Mouse (Mus musculus): Measurements from ENCODE around the gene Tmem164. TPM values are rescaled to one million over a fixed set of nuclear protein-coding genes. Genes with fewer than 3 reads are reported as not detected.

Tmem164 gene
- polyA plus RNA-seq, 1 experiment = 42.1 TPM

DNA sequence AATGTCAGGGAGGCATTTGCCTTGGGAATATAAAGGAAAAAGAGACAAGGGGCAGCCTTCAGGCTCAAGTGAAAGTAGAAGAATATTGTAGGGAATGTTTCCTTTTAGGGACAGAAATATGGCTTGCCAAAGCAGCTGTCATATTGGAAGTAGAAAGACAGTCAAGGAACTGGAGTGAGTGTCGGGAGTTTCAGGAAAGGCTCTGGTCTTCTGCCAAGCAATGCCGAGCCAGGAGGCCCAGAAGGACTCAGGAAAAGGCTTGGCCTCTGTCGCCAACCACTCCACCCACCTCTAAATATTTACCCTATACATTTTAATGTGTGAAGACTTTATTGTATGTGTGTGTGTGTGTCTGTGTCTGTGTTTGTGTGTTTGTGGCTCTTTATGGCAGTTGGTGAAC, 21.4 kb downstream of the Tmem164 start:
- Histone ChIP-seq H3K4me1 (ENCODE audit: control insufficient read depth, insufficient read depth, low read length) (no peaks in the 10 kb centered on the region; the same call in 1 of the 2 replicates), H3K4me3 (replicated peaks; ENCODE audit: extremely low read depth, low read depth, low read length) (no peak overlapping the region)
- TF ChIP-seq POLR2A (IDR thresholded peaks at IDR 0.05; ENCODE audit: borderline replicate concordance, extremely low read depth, low read depth, low read length) (no peak), CTCF (IDR thresholded peaks at IDR 0.05; ENCODE audit: insufficient read depth, low read length) (no peak)
- no peak for DNase-seq
- WGBS = 34% methylated on average over 3 of the region's 3 CpGs

- TF ChIP-seq CTCF (IDR thresholded peaks at IDR 0.05; ENCODE audit: insufficient read depth, low read length) = no peak
- TF ChIP-seq POLR2A (IDR thresholded peaks at IDR 0.05; ENCODE audit: borderline replicate concordance, extremely low read depth, low read depth, low read length) = no peak
- no peak overlapping the region for H3K4me3 ChIP-seq (replicated peaks; ENCODE audit: extremely low read depth, low read depth, low read length)
- H3K4me1 ChIP-seq (ENCODE audit: control insufficient read depth, insufficient read depth, low read length) = no peaks in the 10 kb centered on the region; the same call in 1 of the 2 replicates
- no peak for DNase-seq
- 74% methylated on average over 3 of the region's 3 CpGs for WGBS
These were observed 22.7 kb downstream of the Tmem164 start for GRCm38 (mm10) chrX:142703953-142704352.

DNA sequence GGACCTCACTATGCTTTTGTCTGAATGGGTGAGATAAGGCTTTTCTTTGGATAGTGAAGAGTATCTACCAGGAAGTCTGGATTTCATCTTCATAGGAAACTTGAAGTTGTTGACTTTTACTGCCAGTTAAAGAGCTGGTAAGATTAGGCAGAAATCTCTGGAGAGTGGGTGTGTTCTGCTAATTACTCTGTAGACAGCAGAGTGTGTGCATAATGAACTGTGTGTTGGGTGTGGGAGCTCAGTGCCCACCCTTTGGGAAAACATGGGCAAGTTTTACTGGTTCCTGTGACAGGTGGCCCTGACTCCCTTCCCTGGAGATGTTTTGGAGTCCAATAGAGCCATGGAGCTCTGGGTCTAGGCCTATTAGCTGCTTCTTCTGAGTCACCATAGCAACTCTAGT, 27.1 kb downstream of the Tmem164 start:
- H3K4me3 ChIP-seq (replicated peaks; ENCODE audit: extremely low read depth, low read depth, low read length) = no peak overlapping the region
- no peak for DNase-seq
- no peaks in the 10 kb centered on the region for H3K4me1 ChIP-seq (ENCODE audit: control insufficient read depth, insufficient read depth, low read length)
- TF ChIP-seq POLR2A (IDR thresholded peaks at IDR 0.05; ENCODE audit: borderline replicate concordance, extremely low read depth, low read depth, low read length) (no peak), CTCF (IDR thresholded peaks at IDR 0.05; ENCODE audit: insufficient read depth, low read length) (no peak)

- WGBS = 71% methylated on average over 3 of the region's 3 CpGs
- DNase-seq = no peak
- no peak overlapping the region for H3K4me3 ChIP-seq (replicated peaks; ENCODE audit: extremely low read depth, low read depth, low read length)
- TF ChIP-seq CTCF (IDR thresholded peaks at IDR 0.05; ENCODE audit: insufficient read depth, low read length) (no peak), POLR2A (IDR thresholded peaks at IDR 0.05; ENCODE audit: borderline replicate concordance, extremely low read depth, low read depth, low read length) (no peak)
- H3K4me1 ChIP-seq (ENCODE audit: control insufficient read depth, insufficient read depth, low read length) = peaks cover 5% of the 10 kb centered on the region
These were observed 34.8 kb downstream of the Tmem164 start for GRCm38 (mm10) chrX:142716014-142716413.

GRCm38 (mm10) chrX:142717958-142718478, 36.8 kb downstream of the Tmem164 start:
- no peak overlapping the region for H3K4me3 ChIP-seq (replicated peaks; ENCODE audit: extremely low read depth, low read depth, low read length)
- no peak for TF ChIP-seq CTCF (IDR thresholded peaks at IDR 0.05; ENCODE audit: insufficient read depth, low read length)
- no peak for TF ChIP-seq POLR2A (IDR thresholded peaks at IDR 0.05; ENCODE audit: borderline replicate concordance, extremely low read depth, low read depth, low read length)
- DNase-seq = no peak
- WGBS = 66% methylated on average over 9 of the region's 9 CpGs
- H3K4me1 ChIP-seq (ENCODE audit: control insufficient read depth, insufficient read depth, low read length) = peaks cover 8% of the 10 kb centered on the region

- Histone ChIP-seq H3K4me3 (replicated peaks; ENCODE audit: extremely low read depth, low read depth, low read length) (no peak overlapping the region), H3K4me1 (ENCODE audit: control insufficient read depth, insufficient read depth, low read length) (peaks cover 8% of the 10 kb centered on the region)
- no peak for DNase-seq
- 75% methylated on average over 4 of the region's 4 CpGs for WGBS
- no peak for TF ChIP-seq CTCF (IDR thresholded peaks at IDR 0.05; ENCODE audit: insufficient read depth, low read length)
- no peak for TF ChIP-seq POLR2A (IDR thresholded peaks at IDR 0.05; ENCODE audit: borderline replicate concordance, extremely low read depth, low read depth, low read length)
These were observed 37.6 kb downstream of the Tmem164 start for GRCm38 (mm10) chrX:142718759-142719158.

DNA sequence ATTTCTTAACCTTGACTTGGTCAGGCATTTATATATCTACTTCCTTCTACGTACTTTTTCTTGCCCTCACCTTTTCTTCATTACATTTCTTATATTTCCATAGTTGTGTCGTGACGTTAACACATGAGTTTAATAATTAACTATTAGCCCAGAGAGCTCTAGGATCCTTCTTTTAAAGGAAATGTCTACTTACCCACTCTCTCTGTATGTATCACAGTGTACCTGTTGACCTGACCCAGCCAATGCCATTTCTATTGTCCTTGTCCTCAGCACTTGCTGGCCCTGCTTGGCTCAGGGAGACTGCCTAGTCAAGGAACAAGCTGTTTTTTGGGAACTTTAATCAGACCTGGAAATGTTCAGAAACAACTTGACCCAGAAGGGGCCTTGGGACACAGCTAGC, 40.7 kb downstream of the Tmem164 start:
- 83% methylated on average over 3 of the region's 3 CpGs for WGBS
- Histone ChIP-seq H3K4me3 (replicated peaks; ENCODE audit: extremely low read depth, low read depth, low read length) (no peak overlapping the region), H3K4me1 (ENCODE audit: control insufficient read depth, insufficient read depth, low read length) (peaks cover 8% of the 10 kb centered on the region)
- DNase-seq = no peak
- TF ChIP-seq POLR2A (IDR thresholded peaks at IDR 0.05; ENCODE audit: borderline replicate concordance, extremely low read depth, low read depth, low read length) = no peak
- no peak for TF ChIP-seq CTCF (IDR thresholded peaks at IDR 0.05; ENCODE audit: insufficient read depth, low read length)

- DNase-seq = no peak
- H3K4me3 ChIP-seq (replicated peaks; ENCODE audit: extremely low read depth, low read depth, low read length) = no peak overlapping the region
- 66% methylated on average over 2 of the region's 2 CpGs for WGBS
- no peak for TF ChIP-seq CTCF (IDR thresholded peaks at IDR 0.05; ENCODE audit: insufficient read depth, low read length)
- no peak for TF ChIP-seq POLR2A (IDR thresholded peaks at IDR 0.05; ENCODE audit: borderline replicate concordance, extremely low read depth, low read depth, low read length)
- H3K4me1 ChIP-seq (ENCODE audit: control insufficient read depth, insufficient read depth, low read length) = peaks cover 5% of the 10 kb centered on the region
These were observed 43.0 kb downstream of the Tmem164 start for GRCm38 (mm10) chrX:142724203-142724602.

DNA sequence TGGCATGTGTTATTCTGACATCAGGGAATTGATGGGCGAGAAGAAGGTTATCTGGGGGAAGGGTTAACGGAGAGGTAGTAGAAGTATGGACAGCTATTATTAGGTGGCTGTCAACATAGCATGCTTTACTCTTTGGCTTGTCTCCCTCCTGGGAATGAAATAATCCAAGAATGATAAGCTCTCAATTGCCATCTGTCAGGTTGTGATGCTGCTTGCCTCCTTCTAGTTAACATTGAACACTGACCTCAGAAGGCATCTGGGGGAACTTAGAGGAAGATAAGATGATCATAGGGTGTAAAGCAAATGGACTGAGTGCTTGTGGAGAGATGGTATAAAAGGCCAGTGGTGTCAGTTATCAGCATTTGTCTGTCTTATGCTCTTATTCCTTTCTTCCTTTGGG, 44.4 kb downstream of the Tmem164 start:
- no peak for TF ChIP-seq CTCF (IDR thresholded peaks at IDR 0.05; ENCODE audit: insufficient read depth, low read length)
- TF ChIP-seq POLR2A (IDR thresholded peaks at IDR 0.05; ENCODE audit: borderline replicate concordance, extremely low read depth, low read depth, low read length) = no peak
- no peak for DNase-seq
- WGBS = 82% methylated on average over 2 of the region's 2 CpGs
- Histone ChIP-seq H3K4me1 (ENCODE audit: control insufficient read depth, insufficient read depth, low read length) (peaks cover 5% of the 10 kb centered on the region), H3K4me3 (replicated peaks; ENCODE audit: extremely low read depth, low read depth, low read length) (no peak overlapping the region)

DNA sequence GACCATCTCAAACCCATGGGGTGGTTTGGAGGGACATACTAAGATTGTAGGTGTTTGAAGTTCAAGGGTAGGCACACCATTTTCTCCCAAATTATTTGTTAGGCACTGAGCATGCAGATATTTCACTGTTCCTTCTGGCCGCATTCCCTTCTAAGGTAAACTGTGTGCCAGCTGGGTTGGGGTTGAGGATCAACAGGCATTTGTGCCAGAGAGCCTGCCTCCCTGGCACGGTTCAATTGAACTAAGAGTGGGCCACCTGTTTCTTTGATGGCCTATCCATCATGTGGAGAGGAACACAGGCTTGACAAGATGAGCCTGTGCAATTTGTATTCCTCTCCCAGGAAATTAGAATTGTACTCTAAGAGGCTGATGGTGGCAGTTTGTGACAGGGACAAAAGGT, 45.1 kb downstream of the Tmem164 start:
- TF ChIP-seq CTCF (IDR thresholded peaks at IDR 0.05; ENCODE audit: insufficient read depth, low read length) (no peak), POLR2A (IDR thresholded peaks at IDR 0.05; ENCODE audit: borderline replicate concordance, extremely low read depth, low read depth, low read length) (no peak)
- no peak for DNase-seq
- 70% methylated on average over 2 of the region's 2 CpGs for WGBS
- peaks cover 2% of the 10 kb centered on the region; the same call in 1 of the 2 replicates for H3K4me1 ChIP-seq (ENCODE audit: control insufficient read depth, insufficient read depth, low read length)
- H3K4me3 ChIP-seq (replicated peaks; ENCODE audit: extremely low read depth, low read depth, low read length) = no peak overlapping the region
